Mouse (Mus musculus): ENCODE measurements around the gene Atp13a2.

Gene Atp13a2

DNA sequence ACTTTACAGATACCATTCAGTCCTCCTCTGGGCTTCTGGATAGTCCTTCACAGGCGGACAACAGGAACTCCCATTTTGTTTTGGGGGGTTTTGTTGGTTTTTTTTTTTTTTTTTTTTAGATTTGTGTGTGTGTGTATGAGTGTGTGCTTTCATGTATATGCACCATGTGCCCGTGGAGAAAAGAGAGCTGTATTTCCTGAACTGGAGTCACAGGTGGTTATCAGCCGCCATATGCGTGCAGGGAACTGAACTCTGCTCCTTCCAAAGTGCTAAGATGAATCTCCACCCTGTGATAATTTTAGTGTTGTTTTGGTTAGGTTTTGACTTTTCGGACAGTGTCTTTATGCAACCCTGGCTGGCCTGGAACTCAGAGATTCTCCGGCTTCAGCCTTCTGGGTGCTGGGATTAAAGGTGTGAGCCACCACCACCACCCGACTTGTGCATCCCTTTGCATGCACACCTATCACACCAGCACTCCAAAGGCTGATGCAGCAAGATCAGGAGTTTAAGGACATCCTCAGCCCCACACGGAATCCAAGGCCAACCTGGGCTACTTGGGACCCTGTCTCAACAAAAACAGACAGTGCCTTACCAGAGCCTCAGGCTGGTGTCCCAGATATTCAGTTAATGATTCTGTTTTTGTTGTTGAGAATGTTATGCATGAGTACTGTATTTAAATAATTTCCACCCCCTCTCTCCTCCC, 24.3 kb upstream of the Atp13a2 start:
- peak; percentile 49 for DNase-seq

DNA sequence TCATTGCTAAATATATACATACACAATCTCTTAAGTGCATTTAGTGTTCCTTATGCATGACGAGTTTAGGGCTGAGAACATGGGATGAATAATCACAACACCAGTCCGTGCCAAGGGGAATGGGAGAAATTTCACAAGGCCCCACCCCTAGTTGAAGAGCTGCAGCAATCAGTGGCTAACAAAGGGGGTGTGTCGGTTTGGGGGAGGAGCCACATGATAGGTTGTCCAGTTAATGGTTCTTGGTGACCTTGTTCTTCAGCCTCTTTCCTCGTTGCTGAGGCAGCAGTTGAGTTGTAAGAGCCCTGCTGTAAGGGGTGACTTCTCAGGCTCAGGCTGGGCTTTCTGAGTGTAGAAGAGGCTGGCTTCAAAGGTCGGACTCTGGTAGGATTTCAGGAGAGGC, 23.7 kb upstream of the Atp13a2 start:
- peak; percentile 91 for DNase-seq

DNA sequence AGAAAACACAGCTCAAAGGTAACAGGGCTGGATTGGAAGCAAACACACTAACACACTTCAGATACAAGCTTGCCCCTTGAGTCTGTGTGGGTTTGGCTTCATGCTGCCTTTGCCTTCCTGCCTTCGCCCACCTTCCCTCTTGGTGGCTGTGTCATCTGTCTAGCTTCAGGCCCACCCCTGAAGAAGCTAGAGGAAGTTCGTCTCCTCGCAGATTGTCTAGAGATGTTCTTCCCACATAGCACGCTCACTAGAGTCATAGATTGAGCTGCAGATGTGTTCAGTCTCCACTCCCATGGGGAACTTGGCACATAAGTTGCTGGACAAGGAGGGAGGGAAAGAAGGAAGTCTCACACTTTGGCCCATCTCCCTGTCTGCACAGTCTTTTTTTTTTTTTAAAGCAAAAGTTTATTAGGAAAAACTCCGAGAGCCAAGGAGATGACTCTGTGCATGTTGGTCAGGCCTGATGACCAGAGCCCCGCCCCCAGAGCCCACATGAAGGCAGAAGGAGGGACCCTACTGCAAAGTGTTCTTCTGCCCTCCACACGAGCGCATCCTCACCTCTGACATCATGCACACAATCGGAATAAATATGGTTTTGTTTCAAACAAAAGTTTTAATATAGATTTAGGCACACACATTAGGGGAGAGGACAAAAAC, 22.6 kb upstream of the Atp13a2 start:
- no peak for DNase-seq

DNA sequence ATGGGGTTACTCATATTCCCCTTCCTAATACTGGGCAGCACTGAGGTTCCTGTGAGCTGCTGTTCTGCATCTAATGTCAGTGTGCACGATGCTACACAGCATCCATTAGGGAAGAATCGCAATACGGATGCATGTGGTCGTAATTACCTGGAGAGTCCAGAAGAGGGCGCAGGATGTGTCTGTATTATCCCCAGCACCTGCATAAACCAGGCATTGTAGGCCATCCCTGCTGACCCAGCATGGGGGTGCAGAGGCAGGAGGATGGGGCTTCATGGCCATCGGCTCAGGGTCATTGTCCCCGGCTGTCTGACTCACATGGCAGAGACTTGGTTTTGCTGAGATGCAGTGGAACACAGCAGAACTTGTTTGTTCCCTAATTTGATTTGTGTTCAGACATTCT, 22.1 kb upstream of the Atp13a2 start:
- peak; percentile 79 for DNase-seq

DNA sequence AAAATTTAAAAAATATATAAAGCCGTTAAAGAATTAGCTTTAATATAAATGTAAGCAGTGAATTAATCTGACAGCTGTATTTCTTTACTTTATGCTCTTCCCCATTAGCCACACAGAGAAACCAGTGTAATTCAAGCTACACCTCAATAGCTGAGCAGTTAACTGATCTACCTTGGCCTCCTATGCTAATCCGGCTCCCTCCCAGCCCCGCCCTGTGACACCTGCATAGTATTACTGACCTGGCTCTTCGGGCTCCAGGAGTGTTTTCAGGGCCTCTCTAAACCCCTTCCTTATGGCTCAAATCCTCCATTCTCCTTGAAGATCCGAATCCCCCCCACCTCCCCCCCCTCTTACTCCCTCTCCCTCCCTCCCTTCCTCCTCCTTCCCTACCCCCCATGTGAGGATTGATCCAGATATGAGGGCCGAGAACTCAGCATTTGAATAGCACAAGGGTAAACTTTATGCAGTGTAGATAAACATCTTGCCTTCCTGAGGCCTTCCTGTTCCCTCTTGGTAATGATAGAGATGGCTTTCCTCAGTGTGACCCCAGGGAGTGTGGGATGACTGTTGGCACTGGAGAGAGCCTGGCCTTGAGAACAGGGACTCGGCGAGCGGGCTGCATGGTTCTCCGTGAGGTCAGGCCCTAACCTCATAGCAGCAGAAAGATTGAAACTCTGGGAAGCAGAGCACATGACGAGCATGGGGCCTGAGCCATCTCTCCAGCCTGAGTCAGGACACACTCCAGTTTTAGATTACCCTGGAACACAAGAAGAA, 19.1 kb upstream of the Atp13a2 start:
- DNase-seq, result no peak

DNA sequence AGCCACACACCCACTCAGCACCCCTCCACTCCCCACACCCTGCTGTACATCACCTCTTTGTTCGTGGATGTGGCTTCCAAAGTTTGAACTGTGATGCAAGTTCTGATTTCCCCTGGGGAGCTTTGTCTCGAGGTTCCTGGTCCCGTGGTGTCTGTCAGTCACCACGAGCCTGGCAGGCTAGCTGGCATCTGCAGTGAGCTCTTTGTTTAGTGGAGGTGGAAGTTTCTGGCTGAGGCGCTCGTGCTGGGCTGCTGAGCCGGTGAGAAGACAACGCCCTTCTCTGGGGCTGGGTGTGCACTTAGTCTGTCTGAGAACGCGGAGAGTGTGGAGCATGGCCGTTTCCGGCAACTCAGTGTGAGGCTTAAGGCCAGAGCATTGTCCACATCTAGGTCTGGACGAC, 15.0 kb upstream of the Atp13a2 start:
- DNase-seq, result no peak

DNA sequence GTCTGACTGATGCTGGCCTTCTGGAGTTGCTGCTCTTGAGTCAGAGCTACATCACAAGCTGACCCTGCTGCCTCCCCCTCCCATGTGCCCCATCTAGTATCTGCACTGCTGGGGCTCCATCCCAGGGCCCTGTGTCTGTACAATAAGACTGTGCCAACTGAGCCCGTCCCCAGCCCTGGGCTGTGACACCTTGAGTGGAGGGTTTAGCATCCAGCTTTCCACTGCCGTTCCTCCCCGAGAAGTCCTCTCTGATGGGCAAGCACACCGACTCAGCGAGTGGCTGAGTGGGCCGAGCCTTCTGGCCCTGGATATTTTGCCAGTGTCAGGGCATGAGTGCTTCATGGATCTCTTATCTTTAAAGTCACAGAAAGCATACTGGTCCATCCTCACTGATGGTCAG, 12.3 kb upstream of the Atp13a2 start:
- no peak for DNase-seq

DNA sequence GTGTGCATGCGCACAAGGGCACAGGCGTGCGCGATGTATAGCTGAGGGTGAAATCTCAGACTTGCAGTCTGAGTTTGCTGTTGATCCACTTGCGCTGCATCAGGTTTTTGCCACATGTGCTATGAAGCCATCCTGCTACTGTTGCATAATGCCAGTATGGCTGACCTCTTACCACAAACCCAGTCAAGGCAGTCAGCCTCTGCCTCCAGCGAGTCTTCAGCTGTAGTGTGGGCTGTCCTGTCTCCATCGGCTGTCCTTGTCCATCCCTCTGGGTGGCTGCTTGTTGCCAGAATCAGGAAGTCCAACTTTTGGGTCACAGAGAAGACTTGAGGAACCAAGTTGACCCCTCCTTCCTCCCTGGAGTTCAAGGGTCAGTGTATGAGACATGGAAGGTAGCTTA, 11.3 kb upstream of the Atp13a2 start:
- DNase-seq, result no peak

DNA sequence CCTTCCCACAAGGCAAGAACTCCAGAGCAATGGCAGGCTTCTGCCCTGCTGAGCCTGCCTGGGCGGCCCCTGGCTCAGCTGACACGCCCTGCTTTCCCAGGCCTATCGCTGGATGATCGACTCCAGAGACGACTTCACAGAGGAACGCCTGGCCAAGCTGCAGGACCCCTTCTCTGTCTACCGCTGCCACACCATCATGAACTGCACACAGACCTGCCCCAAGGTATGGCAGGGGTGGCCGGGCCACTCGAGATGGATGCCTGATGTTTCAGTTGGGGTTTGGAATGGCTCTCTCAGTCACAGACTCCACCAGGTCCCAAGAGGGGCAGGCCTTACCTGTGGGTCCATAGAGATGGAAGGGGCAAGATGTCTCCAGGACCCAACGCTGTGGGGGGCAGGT, 9.4 kb upstream of the Atp13a2 start:
- DNase-seq, result no peak

DNA sequence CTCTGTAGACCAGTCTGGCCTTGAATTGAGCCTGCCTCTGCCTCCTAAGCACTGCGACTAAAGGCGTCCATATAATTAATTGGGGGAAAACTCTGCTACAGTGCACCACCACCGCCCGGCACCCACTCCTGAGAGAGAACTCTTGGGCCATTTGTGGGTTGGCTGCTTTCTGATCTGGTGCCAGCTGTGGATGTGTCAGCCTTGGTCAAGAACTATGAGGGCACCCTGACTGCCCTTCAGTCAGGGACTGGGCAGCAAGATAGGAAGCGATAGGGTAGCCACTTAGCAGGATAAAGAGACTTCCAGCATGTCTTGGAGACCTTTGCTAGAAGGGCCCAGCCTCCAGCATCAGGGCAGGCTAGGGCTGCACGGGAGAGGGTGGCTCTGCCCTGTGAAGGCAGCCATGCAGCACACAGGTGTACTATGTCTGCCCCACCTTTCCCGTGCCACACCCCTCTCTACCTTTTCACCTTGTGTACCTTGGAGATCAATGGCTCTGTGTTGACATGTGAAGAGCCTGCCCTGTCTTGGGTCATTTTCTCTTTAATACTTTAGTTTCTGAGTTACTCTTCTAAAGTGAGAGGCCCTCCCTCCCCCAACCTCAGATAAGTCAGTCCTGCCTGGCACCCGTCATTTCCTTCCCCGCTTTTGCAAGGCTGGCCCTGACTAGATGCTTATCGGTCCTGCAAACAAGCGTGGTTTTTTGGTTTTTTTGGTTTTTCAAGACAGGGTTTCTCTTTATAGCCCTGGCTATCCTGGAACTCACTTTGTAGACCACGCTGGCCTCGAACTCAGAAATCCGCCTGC, 8.6 kb upstream of the Atp13a2 start:
- no peak for DNase-seq

DNA sequence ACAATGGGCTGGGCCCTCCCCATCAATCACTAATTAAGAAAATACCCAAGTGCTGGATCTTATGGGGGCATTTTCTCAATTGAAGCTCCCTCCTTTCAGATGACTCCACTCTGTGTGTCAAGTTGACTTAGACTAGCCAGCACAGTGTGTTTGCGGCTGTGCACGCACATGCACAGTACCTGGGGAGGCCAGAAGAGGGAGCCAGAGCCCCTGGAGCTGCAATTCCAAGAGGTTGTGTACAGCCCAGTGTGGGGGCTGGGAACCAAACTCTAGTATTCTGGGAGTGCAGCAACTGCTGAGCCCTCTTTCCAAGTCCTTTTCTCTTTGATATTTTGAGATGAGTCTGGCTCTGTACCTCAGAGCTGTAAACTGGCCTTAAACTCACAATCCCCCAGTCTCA, 5.1 kb upstream of the Atp13a2 start:
- DNase-seq, result no peak

DNA sequence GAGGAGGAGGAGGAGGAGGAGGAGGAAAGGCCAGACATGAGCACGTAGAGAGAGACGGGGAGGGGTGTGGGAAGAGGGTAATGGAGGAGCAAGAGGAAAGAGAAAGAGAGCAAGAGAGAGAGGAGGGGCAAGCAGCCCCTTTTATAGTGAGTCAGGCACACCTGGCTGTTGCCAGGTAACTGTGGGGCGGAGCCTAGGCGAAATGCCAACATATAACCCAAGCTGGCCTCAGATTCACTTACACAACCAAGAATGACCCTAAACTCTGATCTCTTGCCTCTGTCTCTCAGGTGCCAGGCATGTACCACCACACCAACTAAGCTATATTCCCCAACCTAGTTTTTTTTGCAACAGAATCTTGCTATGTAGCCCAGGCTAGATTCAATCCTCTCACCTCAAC, 3.9 kb upstream of the Atp13a2 start:
- no peak for DNase-seq

DNA sequence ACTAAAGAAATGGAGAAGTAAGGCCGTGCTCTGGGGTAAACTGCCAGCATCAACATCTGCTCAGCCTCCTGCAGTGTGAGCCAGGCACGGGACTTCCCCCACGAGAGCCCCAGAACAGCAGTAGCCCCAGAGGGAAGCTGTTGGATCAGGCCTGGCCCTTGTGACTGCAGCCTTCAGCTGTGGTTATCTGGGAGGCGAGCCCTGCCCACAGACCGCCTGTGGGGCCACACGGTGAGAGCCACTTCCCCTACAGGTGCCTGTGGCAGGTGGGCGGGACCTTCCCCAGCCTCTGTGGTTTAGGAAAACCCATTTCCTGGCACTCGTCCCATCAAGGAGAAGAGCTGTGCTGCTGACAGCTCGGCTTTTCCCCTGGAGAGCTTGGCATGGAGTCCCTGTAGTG, 3.2 kb upstream of the Atp13a2 start:
- DNase-seq, result no peak

DNA sequence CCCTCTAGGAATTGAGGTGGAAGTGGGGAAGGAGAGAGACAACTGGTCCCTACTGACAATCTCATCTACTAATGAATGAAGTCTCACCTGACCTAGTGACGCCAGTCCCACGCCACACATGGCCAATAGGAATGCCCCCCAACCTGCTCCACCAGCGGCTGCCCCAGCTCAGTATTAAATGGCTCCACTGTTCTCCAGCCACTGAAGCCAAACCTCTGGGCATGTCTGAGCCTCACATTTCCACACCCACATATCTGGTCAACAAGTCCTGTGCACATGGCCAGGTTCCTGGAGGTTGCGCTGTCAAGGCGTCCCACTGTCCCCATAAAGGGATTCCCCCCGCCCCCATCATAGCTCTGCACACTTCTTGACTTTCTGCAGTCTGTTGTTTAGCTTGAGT, 2.1 kb upstream of the Atp13a2 start:
- no peak for DNase-seq

DNA sequence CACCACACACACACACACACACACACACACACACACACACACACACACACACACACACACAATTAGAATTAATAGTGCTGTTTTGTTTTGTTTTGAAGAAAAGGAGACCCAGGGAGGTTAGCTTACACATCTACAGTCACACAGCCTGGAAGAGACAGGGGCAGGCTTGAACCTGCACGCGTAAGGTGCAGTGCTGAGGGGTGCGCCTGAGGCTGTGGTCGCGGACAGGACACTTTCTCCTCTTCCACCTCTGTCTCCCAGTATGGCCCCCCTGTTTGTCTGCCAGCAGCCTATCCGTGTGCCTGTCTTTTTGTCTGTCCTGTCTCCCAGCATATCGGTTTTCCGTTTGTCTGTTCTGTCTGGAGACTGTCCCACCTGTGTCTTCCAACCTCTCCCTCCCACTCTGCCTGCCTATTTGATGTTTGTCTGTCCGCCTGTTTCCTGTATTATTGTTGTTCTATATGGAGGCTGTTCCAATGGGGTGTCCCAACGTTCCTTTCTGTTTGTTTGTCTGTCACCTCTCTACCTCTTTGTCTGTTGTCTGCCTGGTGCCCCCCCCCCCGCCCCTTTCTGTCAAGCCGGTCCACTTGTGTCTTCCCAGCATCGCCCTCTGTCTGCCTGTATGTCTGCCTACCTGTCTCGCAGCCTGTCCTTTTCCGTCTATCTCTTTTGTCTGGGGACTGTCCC, 506 bp upstream of the Atp13a2 start:
- no peak for DNase-seq

DNA sequence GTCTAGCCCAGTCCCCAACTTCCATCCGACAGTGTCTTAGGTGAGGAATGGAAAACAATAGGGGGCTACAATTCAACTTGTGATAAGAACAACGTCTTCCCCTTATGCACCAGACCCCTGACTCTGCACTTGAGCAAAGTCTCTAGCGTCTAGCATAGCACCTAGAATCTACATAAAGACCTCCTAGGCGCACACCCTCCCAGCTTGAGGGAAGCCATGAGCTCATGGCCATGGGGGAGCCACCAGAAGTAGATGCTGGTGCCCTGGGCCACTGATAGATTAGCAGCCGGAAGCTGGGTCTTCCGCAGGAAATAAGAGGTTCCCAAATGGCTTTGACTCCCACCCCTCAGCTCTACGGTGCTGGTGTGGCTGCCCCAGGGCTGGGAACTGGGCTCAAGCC, 803 bp downstream of the Atp13a2 start:
- DNase-seq, result no peak

DNA sequence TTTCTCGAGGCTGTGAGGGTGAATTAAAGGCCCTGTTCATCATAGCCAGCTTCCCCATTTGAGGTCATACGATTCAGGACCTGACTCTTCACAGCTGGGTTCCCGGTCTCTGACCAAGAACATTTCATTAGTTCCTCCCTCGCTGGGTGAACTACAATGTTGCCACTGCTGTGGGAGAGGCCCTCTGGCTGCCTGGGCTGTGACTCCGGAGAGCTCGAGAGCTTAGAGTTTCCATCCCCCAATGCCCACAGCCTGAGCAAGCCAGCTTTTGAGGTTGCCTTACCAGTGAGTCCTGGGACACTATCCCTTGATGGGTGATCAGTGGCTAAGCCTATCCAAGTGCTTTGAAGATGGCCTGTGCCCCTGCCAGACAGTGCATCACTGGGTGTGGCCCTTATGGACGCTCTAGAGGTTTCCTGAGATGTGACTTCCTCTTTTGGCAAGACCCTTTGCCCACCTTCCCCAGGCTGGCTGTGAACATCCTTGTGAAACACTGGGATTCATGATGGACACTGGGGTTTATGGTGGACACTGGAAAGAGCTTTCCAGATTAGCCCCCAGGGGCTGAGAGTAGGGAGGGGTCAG, 2.1 kb downstream of the Atp13a2 start:
- DNase-seq, result no peak

DNA sequence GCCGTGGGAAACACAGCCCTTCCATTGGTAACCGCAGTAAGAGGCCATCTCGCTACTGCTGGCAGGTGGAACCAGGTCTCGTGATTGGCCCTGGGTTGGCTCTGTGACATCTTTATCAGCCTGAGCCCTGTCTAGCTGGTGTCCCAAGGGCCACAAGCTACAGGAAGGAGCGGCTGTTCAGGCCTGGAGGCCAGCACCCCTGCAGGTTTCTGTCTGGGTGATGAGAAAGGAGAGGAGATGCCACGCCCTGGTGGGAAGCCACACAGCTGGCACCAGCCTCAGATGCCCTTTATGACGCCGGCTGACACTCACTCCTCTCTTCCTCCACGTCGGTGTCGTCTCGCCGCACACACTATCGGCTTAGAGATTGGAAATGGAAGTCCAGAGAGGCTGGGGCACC, 2.8 kb downstream of the Atp13a2 start:
- no peak for DNase-seq

DNA sequence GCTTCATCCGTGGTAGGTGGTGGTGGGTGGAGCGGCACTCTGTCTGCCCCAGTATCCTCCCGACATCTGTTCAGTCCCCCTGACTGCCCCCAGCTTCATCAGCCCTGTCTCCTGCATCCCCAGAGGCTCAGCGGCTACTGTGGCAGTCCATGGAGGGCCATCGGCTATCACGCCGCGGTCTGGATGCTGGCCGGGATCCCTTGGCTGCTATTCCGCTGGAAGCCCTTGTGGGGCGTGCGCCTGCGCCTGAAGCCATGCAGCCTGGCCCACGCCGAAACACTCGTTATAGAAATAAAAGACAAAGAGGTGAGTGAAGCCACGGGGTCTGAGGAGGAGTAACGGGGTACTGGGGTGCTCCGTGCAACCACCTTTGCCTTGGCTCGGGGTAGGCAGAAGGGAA, 5.5 kb downstream of the Atp13a2 start:
- no peak for DNase-seq

DNA sequence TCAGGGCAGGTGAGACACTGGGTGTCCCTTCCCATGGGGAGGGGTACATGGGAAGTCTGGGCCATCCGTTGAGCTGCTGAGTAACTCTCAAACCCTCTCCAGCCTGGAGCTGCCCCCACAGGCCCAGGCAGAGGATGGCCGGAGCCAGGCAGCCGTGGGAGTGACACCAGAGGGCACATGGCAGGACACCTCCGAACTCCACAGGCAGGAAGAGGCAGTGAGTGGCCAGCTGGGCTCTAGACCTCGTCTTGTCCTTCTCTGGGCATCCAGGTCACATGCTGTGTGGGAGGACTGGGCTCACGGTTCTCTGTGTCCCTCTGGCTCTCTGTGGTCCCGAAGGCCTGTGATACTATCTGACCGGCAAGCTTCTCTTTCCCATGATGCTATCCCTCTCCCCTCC, 7.2 kb downstream of the Atp13a2 start:
- no peak for DNase-seq

DNA sequence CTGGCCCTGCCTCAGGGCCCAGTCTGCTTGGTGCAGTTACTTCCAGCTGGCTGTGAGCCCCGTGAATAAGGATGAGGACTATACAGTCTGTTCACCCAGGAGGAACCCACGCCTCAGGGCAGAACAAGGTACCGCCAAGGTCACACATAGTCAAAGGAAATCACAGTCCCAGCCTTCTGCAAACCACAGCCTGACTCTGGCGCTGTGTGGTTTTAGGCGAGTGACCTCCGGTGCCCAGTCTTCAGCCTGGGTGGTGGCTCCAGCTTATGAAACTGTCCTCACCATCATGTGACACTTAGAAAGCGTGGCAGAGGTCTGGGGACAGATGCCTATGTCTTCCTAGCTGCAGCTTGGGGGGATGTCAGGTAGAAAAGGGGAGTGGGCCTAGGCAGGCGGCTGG, 9.1 kb downstream of the Atp13a2 start:
- no peak for DNase-seq

DNA sequence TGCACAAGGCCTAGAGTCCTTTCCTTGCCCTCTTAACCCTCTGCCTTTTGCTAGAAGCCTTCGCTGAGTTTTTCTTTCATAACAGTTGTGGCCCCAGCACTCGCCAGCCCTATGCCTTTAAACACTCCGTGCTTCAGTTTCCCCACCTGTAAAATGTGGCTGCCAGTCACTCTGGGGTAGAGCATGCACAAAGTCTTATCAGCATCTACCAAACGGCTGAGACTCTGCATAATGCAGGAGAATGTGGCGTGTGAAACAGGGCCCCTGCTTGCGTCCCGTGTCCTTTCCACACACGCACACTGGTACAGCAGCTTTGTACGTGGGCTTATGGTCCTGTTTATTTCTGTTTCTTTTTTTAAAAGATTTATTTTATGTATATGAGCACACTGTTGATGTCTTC, 10.1 kb downstream of the Atp13a2 start:
- no peak for DNase-seq

Data from kidney, adult 18-20 months (tissue).